Mouse (Mus musculus) gastrocnemius, adult 8-10 months (tissue): ENCODE measurements around the gene Fnip2. TPM values are rescaled to one million over a fixed set of nuclear protein-coding genes. Genes with fewer than 3 reads are reported as not detected.

Experiments used
- DNase-seq, 2 experiments: peaks; one replicate each; pipeline ENCODE4 v3.0.0; 2022; ENCODE audit warnings: low spot score in 2 of 2
- total RNA-seq, 4 experiments: library from RNA; stranded (reverse); gene quantifications; 2 replicates each; pipeline ENCODE4 v1.2.4; 2022

Fnip2 gene
- total RNA-seq, 4 experiments from 2014 or later: 2.8 to 4.3 (median 3.3) TPM

DNA sequence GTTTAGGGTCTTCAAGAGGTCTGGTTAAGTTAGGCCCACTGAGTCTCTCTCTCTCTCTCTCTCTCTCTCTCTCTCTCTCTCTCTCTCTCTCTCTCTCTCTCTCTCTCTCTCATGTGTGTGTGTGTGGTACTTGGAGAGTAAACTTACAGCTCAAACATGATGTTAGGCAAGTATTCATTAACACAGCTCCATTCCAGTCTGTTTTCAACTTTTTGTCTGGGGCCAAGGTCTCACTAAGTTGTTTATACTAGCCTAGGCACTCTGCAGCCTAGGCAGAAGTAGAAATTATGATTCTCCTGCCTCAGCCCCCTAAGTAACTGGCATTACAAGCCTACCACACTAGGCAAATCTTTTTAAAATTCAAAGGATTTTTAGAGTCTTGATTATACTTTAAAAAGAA is 151.7 kb downstream of the Fnip2 start:
- DNase-seq: no peak

DNA sequence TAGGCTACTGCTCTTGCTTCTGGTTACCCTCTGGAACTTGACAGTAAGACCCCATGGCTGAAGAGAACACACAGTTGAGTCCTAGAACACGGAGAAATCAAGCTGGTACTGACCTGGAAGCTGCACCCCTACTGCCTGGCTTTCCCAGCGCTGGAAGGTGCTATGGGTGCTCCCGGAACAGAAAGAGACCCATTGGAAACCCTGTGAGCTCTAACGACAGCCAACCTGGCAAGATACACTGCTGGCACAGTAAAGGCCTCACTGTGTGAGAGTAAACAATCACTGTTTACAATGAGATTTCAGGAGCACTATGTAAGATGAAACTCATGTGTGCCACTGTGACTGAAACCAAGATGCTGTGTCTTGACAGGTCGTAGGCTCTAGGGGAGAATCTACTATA is 152.5 kb downstream of the Fnip2 start:
- DNase-seq: no peak

GRCm38 (mm10) chr3:79413492-79413891 is 154.1 kb downstream of the Fnip2 start:
- DNase-seq: no peak

DNA sequence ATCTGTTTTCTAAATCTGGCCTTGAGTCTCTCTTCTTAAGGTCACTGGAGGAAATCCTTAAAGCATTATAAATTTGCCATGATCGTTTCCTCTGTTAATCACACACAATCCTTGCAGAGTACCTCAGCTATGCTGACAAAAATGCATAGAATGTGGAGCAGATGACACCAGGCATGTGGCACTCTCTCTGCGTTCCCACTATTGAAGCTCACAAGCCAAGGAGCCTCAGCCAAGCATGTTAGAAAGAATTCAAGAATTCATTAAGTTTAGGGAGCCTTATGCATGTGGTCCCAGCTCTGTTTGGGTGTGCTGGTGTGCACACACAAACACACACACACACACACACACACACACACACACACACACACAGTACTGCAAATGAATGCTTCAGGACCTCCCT is 155.9 kb downstream of the Fnip2 start:
- DNase-seq: no peak

GRCm38 (mm10) chr3:79410629-79410995 is 157.0 kb downstream of the Fnip2 start:
- no peak for DNase-seq

GRCm38 (mm10) chr3:79409927-79410628 is 157.5 kb downstream of the Fnip2 start:
- DNase-seq: no peak

- DNase-seq: no peak
Measured at GRCm38 (mm10) chr3:79408546-79408945, 159.1 kb downstream of the Fnip2 start.

Other genes with a start within 250 kb of the Fnip2 start
- not detected for gene Gm17359, start 231.1 kb downstream of the Fnip2 start, total RNA-seq
- gene Ppid, start 23.5 kb upstream of the Fnip2 start, total RNA-seq: 10 to 100 TPM; 37.5 to 50.4 (median 42.6) TPM
- gene 4930579G24Rik, start 61.3 kb upstream of the Fnip2 start, total RNA-seq: 1 to 10 TPM; 1.0 to 1.7 (median 1.5) TPM
- 100 to 1,000 TPM; 103 to 128 (median 108) TPM for gene Etfdh, start 61.7 kb upstream of the Fnip2 start, total RNA-seq
- gene Rxfp1, start 170.1 kb upstream of the Fnip2 start, total RNA-seq: under 1 TPM in 1 of 4 experiments, not detected in 3; 0.08 TPM